Mouse (Mus musculus) monocyte, adult 2 months (primary cell): ENCODE measurements around the gene Fam102a.

Experiments used
- DNase-seq, 2 experiments: peaks; one replicate each; pipeline ENCODE4 v3.0.0; 2022; ENCODE audit warnings: low spot score in 2 of 2, low read depth in 1 of 2

The Fam102a gene

GRCm38 (mm10) chr2:32512592-32512991, 22.5 kb upstream of the Fam102a start:
- DNase-seq = no peak

- DNase-seq = no peak
Observed at GRCm38 (mm10) chr2:32514335-32514734, 20.8 kb upstream of the Fam102a start.

- no peak for DNase-seq
Observed at GRCm38 (mm10) chr2:32517233-32517867, 17.8 kb upstream of the Fam102a start.

- no peak for DNase-seq
Observed at GRCm38 (mm10) chr2:32520034-32520990, 14.8 kb upstream of the Fam102a start.

- no peak for DNase-seq
Observed at GRCm38 (mm10) chr2:32524536-32525031, 10.5 kb upstream of the Fam102a start.

- no peak for DNase-seq
Observed at GRCm38 (mm10) chr2:32525816-32526215, 9.3 kb upstream of the Fam102a start.

GRCm38 (mm10) chr2:32527468-32527966, 7.6 kb upstream of the Fam102a start:
- DNase-seq = no peak

GRCm38 (mm10) chr2:32528326-32528725, 6.8 kb upstream of the Fam102a start:
- no peak for DNase-seq

GRCm38 (mm10) chr2:32530479-32530878, 4.7 kb upstream of the Fam102a start:
- DNase-seq = no peak

- DNase-seq = no peak
Observed at GRCm38 (mm10) chr2:32533163-32533562, 2.0 kb upstream of the Fam102a start.

- peak in 1 of 2 experiments; percentile 18 for DNase-seq
Observed at GRCm38 (mm10) chr2:32534061-32534732, 935 bp upstream of the Fam102a start.

GRCm38 (mm10) chr2:32535501-32535991, 414 bp downstream of the Fam102a start:
- no peak for DNase-seq

- DNase-seq = no peak
Observed at GRCm38 (mm10) chr2:32536086-32536633, 1.0 kb downstream of the Fam102a start.

GRCm38 (mm10) chr2:32536634-32537359, 1.7 kb downstream of the Fam102a start:
- DNase-seq = peak in 1 of 2 experiments; percentile 56

- DNase-seq = no peak
Observed at GRCm38 (mm10) chr2:32537360-32537905, 2.3 kb downstream of the Fam102a start.

GRCm38 (mm10) chr2:32537941-32538340, 2.8 kb downstream of the Fam102a start:
- DNase-seq = no peak

- no peak for DNase-seq
Observed at GRCm38 (mm10) chr2:32538461-32538860, 3.3 kb downstream of the Fam102a start.

- DNase-seq = no peak
Observed at GRCm38 (mm10) chr2:32539452-32539981, 4.4 kb downstream of the Fam102a start.

- DNase-seq = no peak
Observed at GRCm38 (mm10) chr2:32541333-32541908, 6.3 kb downstream of the Fam102a start.
